ENCODE assay signal across 28 mouse cellular contexts in the genomic region with DNA sequence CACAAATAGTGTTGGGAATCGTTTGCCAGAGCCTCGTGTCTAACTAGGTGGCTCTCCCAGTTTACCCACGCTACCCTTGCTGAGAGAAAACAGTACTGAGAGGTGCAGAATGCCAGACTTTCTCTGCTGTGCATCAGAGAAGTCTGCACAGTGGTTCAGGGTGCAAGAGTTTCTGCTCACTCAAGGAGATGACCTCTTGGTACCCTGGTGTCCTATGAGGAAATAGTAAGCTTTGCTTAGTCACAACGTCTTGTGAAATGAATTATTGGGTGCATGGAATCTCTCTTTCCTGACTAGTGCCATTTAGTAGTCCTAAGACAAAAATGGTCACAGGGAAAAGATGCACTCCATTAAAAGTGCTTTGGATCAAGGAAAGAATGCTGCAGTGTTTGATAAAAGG. TPM values are rescaled to one million over a fixed set of nuclear protein-coding genes. Genes with fewer than 3 reads are reported as not detected.
DNase-seq lines count a peak whose midpoint lies in the region; ATAC-seq and TF ChIP-seq lines count a peak whose summit lies in the region.
"Had no signal": no experiment of that assay in that cellular context is flagged by ENCODE, and none has a peak within 500 bp of the region (broad histone marks: within the 10 kb centered on the region; RNA-seq: fewer than 3 reads in every experiment).

No protein-coding gene starts in this region.

- no peaks in the 10 kb centered on the region for H3K36me3 ChIP-seq in kidney, adult 2 months (ENCODE audit: control insufficient read depth, insufficient read depth, low read length)
- no peaks in the 10 kb centered on the region for H3K36me3 ChIP-seq in lung, postnatal 0 days (ENCODE audit: insufficient read depth, low read length)
- H3K36me3 ChIP-seq in forebrain, embryonic 11.5 days (ENCODE audit: control insufficient read depth, insufficient read depth, low read length), result no peaks in the 10 kb centered on the region
- H3K36me3 ChIP-seq: embryonic facial prominence, embryonic 12.5 days; embryonic facial prominence, embryonic 15.5 days; forebrain, embryonic 12.5 days; forebrain, embryonic 15.5 days; heart, embryonic 12.5 days; heart, embryonic 15.5 days; hindbrain, embryonic 10.5 days had no signal

- no peaks in the 10 kb centered on the region for H3K4me1 ChIP-seq in kidney, adult 2 months (ENCODE audit: control insufficient read depth, insufficient read depth, low read length)
- H3K4me1 ChIP-seq in lung, postnatal 0 days (ENCODE audit: insufficient read depth, low read depth, low read length), result no peaks in the 10 kb centered on the region
- no peaks in the 10 kb centered on the region for H3K4me1 ChIP-seq in forebrain, embryonic 11.5 days (replicated peaks; ENCODE audit: control insufficient read depth, insufficient read depth, low read length)
- H3K4me1 ChIP-seq: embryonic facial prominence, embryonic 12.5 days; embryonic facial prominence, embryonic 15.5 days; forebrain, embryonic 12.5 days; forebrain, embryonic 15.5 days; heart, embryonic 12.5 days; heart, embryonic 15.5 days; hindbrain, embryonic 10.5 days; hindbrain, embryonic 13.5 days had no signal

- no peak overlapping the region for H3K27ac ChIP-seq in kidney, adult 2 months (ENCODE audit: insufficient read depth, low read depth, low read length)
- H3K27ac ChIP-seq in lung, postnatal 0 days (ENCODE audit: low read length), result no peak overlapping the region
- H3K27ac ChIP-seq in forebrain, embryonic 11.5 days (ENCODE audit: low read depth, low read length), result no peak overlapping the region
- H3K27ac ChIP-seq: embryonic facial prominence, embryonic 12.5 days; embryonic facial prominence, embryonic 15.5 days; forebrain, embryonic 12.5 days; forebrain, embryonic 15.5 days; gastrocnemius, adult 2 months; heart, embryonic 15.5 days; hindbrain, embryonic 10.5 days; hindbrain, embryonic 13.5 days had no signal

- no peak for TF ChIP-seq POLR2A in kidney, adult 2 months (IDR thresholded peaks at IDR 0.05; ENCODE audit: low read depth, low read length)

- H3K27me3 ChIP-seq in kidney, adult 2 months (replicated peaks; ENCODE audit: control insufficient read depth, insufficient read depth, low read length), result no peaks in the 10 kb centered on the region
- H3K27me3 ChIP-seq in lung, postnatal 0 days (replicated peaks; ENCODE audit: insufficient read depth, low read length), result no peaks in the 10 kb centered on the region
- no peaks in the 10 kb centered on the region for H3K27me3 ChIP-seq in forebrain, embryonic 11.5 days (ENCODE audit: control insufficient read depth, insufficient read depth, low read length)
- H3K27me3 ChIP-seq: embryonic facial prominence, embryonic 12.5 days; embryonic facial prominence, embryonic 15.5 days; forebrain, embryonic 12.5 days; forebrain, embryonic 15.5 days; heart, embryonic 12.5 days; heart, embryonic 15.5 days; hindbrain, embryonic 13.5 days had no signal

- no peak overlapping the region for H3K9ac ChIP-seq in lung, postnatal 0 days (replicated peaks; ENCODE audit: low read depth)
- H3K9ac ChIP-seq in forebrain, embryonic 11.5 days (ENCODE audit: low read length), result no peak overlapping the region
- H3K9ac ChIP-seq: embryonic facial prominence, embryonic 12.5 days; embryonic facial prominence, embryonic 15.5 days; forebrain, embryonic 12.5 days; forebrain, embryonic 15.5 days; heart, embryonic 12.5 days; heart, embryonic 15.5 days; hindbrain, embryonic 13.5 days had no signal

- DNase-seq in kidney, adult 2 months, result peak; percentile 20
- no peak for DNase-seq in kidney, postnatal 4 days
- peak; percentile 30 for DNase-seq in lung, postnatal 0 days (ENCODE audit: low spot score)
- no peak for DNase-seq in lung, postnatal 10 days
- DNase-seq in 416B (ENCODE audit: low read depth), result peak; percentile 32
- no peak for DNase-seq in forebrain, embryonic 11.5 days (ENCODE audit: low spot score)
- DNase-seq in right cerebral cortex, adult 18-20 months, result no peak
- DNase-seq: adrenal gland, postnatal 10 days; cerebellum, adult 11 months; cerebellum, adult 2 months; cerebellum, adult 9-11 months; cerebellum, postnatal 25 days; gastrocnemius, adult 2 months; gastrocnemius, postnatal 14 days; heart, adult 18-20 months; heart, postnatal 10 days; heart, postnatal 36 days had no signal

- 52% methylated on average over 4 of the region's 4 CpGs for WGBS in kidney, adult 2 months
- WGBS in lung, postnatal 0 days, result 39% methylated on average over 4 of the region's 4 CpGs
- WGBS in forebrain, embryonic 11.5 days, result 54% methylated on average over 4 of the region's 4 CpGs

- no peak overlapping the region for H3K4me2 ChIP-seq in lung, postnatal 0 days (replicated peaks; ENCODE audit: low read depth, low read length)
- no peak overlapping the region for H3K4me2 ChIP-seq in forebrain, embryonic 11.5 days (ENCODE audit: low read depth, low read length, severe bottlenecking)
- H3K4me2 ChIP-seq: embryonic facial prominence, embryonic 12.5 days; embryonic facial prominence, embryonic 15.5 days; forebrain, embryonic 12.5 days; forebrain, embryonic 15.5 days; heart, embryonic 12.5 days; heart, embryonic 15.5 days; hindbrain, embryonic 13.5 days had no signal

- no peak for TF ChIP-seq EP300 in lung, postnatal 0 days (IDR thresholded peaks at IDR 0.05)

- TF ChIP-seq CTCF in kidney, adult 2 months (conservative IDR thresholded peaks at IDR 0.05; ENCODE audit: insufficient read depth, insufficient read length, low read depth, low read length), result no peak
- no peak for TF ChIP-seq CTCF in lung, postnatal 0 days (IDR thresholded peaks at IDR 0.05)

- no peak overlapping the region for H3K4me3 ChIP-seq in kidney, adult 2 months (ENCODE audit: insufficient read depth, low read depth, low read length)
- no peak overlapping the region for H3K4me3 ChIP-seq in lung, postnatal 0 days (ENCODE audit: low read depth, low read length)
- H3K4me3 ChIP-seq in forebrain, embryonic 11.5 days (ENCODE audit: low read depth, low read length), result no peak overlapping the region
- H3K4me3 ChIP-seq: embryonic facial prominence, embryonic 12.5 days; embryonic facial prominence, embryonic 15.5 days; forebrain, embryonic 12.5 days; forebrain, embryonic 15.5 days; gastrocnemius, adult 2 months; heart, embryonic 12.5 days; heart, embryonic 15.5 days; hindbrain, embryonic 10.5 days; hindbrain, embryonic 13.5 days had no signal

- ATAC-seq in lung, postnatal 0 days, result no peak
- peak; percentile 54 for ATAC-seq in granulocyte monocyte progenitor cell, adult 5-6 weeks (replicated peaks; ENCODE audit: poor library complexity, severe bottlenecking)
- no peak for ATAC-seq in forebrain, embryonic 11.5 days (replicated peaks; ENCODE audit: low FRiP score)
- ATAC-seq: activated CD4-positive, CD25-positive, alpha-beta regulatory T cell, adult 4 months; forebrain, embryonic 15.5 days; hindbrain, embryonic 16.5 days had no signal

- H3K9me3 ChIP-seq in lung, postnatal 0 days (ENCODE audit: low read length), result no peaks in the 10 kb centered on the region
- H3K9me3 ChIP-seq in forebrain, embryonic 11.5 days (ENCODE audit: control insufficient read depth, low read length), result no peaks in the 10 kb centered on the region
- H3K9me3 ChIP-seq: embryonic facial prominence, embryonic 12.5 days; embryonic facial prominence, embryonic 15.5 days; forebrain, embryonic 12.5 days; forebrain, embryonic 15.5 days; heart, embryonic 12.5 days; heart, embryonic 15.5 days; hindbrain, embryonic 10.5 days; hindbrain, embryonic 13.5 days had no signal

RNA-seq across cellular contexts. Expression of gene Smc6, which starts 58.8 kb away (rescaled TPM):
- polyA plus RNA-seq in kidney, adult 2 months (2012; rRNA removed), result 7.6 and 10.8 TPM in 2 replicates
- 98.7 and 113 TPM in 2 replicates for polyA plus RNA-seq in lung, postnatal 0 days (2015; fragmentation: Nextera tagmentation; extraction: Ambion mirVana)
- 72.0 and 77.1 TPM in 2 replicates for total RNA-seq in granulocyte monocyte progenitor cell, adult 5-6 weeks (2014; fragmentation: Nextera tagmentation)
- 91.5 and 124 TPM in 2 replicates for total RNA-seq in granulocyte monocyte progenitor cell, adult 5-6 weeks (2017)
- polyA plus RNA-seq in forebrain, embryonic 11.5 days (2014; fragmentation: Nextera tagmentation; extraction: Ambion mirVana), result 137 and 153 TPM in 2 replicates

RNA-seq across cellular contexts. Expression of gene Gen1, which starts 58.9 kb away (rescaled TPM):
- polyA plus RNA-seq in kidney, adult 2 months (2012; rRNA removed), result 0.15 and 0.19 TPM in 2 replicates
- 0.55 and 0.76 TPM in 2 replicates for polyA plus RNA-seq in lung, postnatal 0 days (2015; fragmentation: Nextera tagmentation; extraction: Ambion mirVana)
- 10.7 and 13.0 TPM in 2 replicates for total RNA-seq in granulocyte monocyte progenitor cell, adult 5-6 weeks (2014; fragmentation: Nextera tagmentation)
- 20.8 and 20.9 TPM in 2 replicates for total RNA-seq in granulocyte monocyte progenitor cell, adult 5-6 weeks (2017)
- 17.7 and 19.2 TPM in 2 replicates for polyA plus RNA-seq in forebrain, embryonic 11.5 days (2014; fragmentation: Nextera tagmentation; extraction: Ambion mirVana)

Comparison
In these comparisons a context has a peak if more than half of its experiments do, and no peak if none do; other contexts are left out.
1. DNase-seq: peak in kidney, adult 2 months (single experiment), lung, postnatal 0 days (single experiment) and 416B (single experiment); none in kidney, postnatal 4 days (0 of 2), lung, postnatal 10 days (single experiment), forebrain, embryonic 11.5 days (single experiment) and right cerebral cortex, adult 18-20 months (single experiment).
2. RNA of gene Gen1, which starts 58.9 kb away (polyA plus RNA-seq): 17.7 to 19.2 TPM in forebrain, embryonic 11.5 days; 0.55 to 0.76 TPM in lung, postnatal 0 days and 0.15 to 0.19 TPM in kidney, adult 2 months; every median in the first group is over 10 times any median in the second.